20 mouse cellular contexts compared by ENCODE assay signal in the genomic region with DNA sequence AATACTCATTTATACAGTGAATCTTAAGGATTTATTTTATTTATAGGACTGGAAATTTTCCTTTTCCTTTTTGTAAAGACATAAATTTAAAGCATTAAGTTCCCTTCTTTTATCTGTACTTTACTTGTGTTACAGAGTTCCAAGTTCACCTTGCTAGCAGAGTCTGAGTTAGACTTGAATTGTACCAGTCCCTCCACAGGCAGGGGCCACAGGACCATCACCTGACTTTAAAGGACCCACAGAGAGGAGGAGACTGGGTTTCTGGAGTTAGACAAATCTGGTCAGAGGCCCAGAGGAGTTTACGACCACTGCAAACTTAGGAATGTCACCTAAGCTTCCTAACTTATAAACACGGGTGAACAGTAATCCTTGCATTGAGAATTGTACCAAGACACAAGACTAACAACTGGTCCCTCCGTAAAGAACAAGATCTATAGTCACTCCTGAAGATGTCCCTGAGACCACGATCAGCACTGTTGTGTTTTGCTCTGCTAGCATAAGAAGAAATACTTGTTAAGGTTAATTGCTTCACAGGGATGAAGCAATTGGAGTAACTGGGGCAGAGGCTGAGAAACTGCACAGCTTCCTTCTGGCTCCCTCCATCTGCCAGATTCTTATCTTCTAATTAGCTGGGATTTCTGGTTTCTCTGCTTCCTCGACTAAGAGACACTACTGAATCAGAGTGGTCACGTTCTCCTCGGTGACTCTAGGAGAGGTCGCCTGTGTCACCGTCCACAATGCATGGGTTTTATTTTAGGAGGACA.
A peak's percentile ranks its signal among the peaks of the same experiment; 100 is the strongest.
DNase-seq lines count a peak whose midpoint lies in the region; ATAC-seq and TF ChIP-seq lines count a peak whose summit lies in the region.
"Had no signal": no experiment of that assay in that cellular context is flagged by ENCODE, and none has a peak within 500 bp of the region (broad histone marks: within the 10 kb centered on the region; RNA-seq: fewer than 3 reads in every experiment).

No protein-coding gene starts in this region.

- no peak overlapping the region for H3K4me3 ChIP-seq in heart, embryonic 16.5 days (ENCODE audit: low read length)
- no peak overlapping the region for H3K4me3 ChIP-seq in intestine, postnatal 0 days (ENCODE audit: low read depth, low read length)
- H3K4me3 ChIP-seq: erythroblast, embryonic 14.5 days; megakaryocyte, embryonic 14.5 days; midbrain, embryonic 15.5 days; myocyte had no signal

- WGBS in heart, embryonic 16.5 days, result 33% methylated on average over 9 of the region's 9 CpGs
- 18% methylated on average over 9 of the region's 9 CpGs for WGBS in intestine, postnatal 0 days

- no peak overlapping the region for H3K27ac ChIP-seq in heart, embryonic 16.5 days (ENCODE audit: low read length)
- H3K27ac ChIP-seq in intestine, postnatal 0 days (ENCODE audit: low read depth, low read length), result no peak overlapping the region
- H3K27ac ChIP-seq: midbrain, embryonic 15.5 days had no signal

- H3K36me3 ChIP-seq in heart, embryonic 16.5 days (ENCODE audit: control insufficient read depth, insufficient read depth), result no peaks in the 10 kb centered on the region
- no peaks in the 10 kb centered on the region for H3K36me3 ChIP-seq in intestine, postnatal 0 days (ENCODE audit: control insufficient read depth, insufficient read depth)
- H3K36me3 ChIP-seq: midbrain, embryonic 15.5 days had no signal

- no peak for TF ChIP-seq CTCF in brain, embryonic 14.5 days (IDR thresholded peaks at IDR 0.05; ENCODE audit: borderline replicate concordance, extremely low read depth, insufficient read depth, insufficient read length)
- TF ChIP-seq CTCF in intestine, postnatal 0 days (IDR thresholded peaks at IDR 0.05; ENCODE audit: low read depth), result no peak

- no peaks in the 10 kb centered on the region for H3K4me1 ChIP-seq in heart, embryonic 16.5 days (ENCODE audit: control insufficient read depth, insufficient read depth, low read length)
- H3K4me1 ChIP-seq in intestine, postnatal 0 days (replicated peaks; ENCODE audit: control insufficient read depth, insufficient read depth, low read length), result no peaks in the 10 kb centered on the region
- H3K4me1 ChIP-seq: megakaryocyte, embryonic 14.5 days had no signal

- no peak overlapping the region for H3K9ac ChIP-seq in heart, embryonic 16.5 days (ENCODE audit: low read length)
- no peak overlapping the region for H3K9ac ChIP-seq in intestine, postnatal 0 days (ENCODE audit: low read depth, low read length)
- H3K9ac ChIP-seq: midbrain, embryonic 15.5 days had no signal

- H3K9me3 ChIP-seq in heart, embryonic 16.5 days (replicated peaks; ENCODE audit: control insufficient read depth, low read length), result peaks cover under 1% of the 10 kb centered on the region; the same call in 1 of the 2 replicates
- no peaks in the 10 kb centered on the region for H3K9me3 ChIP-seq in intestine, postnatal 0 days (ENCODE audit: control insufficient read depth)
- H3K9me3 ChIP-seq: midbrain, embryonic 15.5 days had no signal

- no peak for DNase-seq in heart, adult 11 months
- DNase-seq in adipocyte (ENCODE audit: low spot score), result peak; percentile 56
- DNase-seq in brain, embryonic 14.5 days (ENCODE audit: low read depth), result peak; percentile 47
- no peak for DNase-seq in gastrocnemius, postnatal 4 days (ENCODE audit: low spot score in 2 of 2)
- no peak for DNase-seq in layer of hippocampus, adult 9-11 months
- DNase-seq: adrenal gland, postnatal 25 days; cerebellum, adult 9-10 months; kidney, postnatal 10 days; layer of hippocampus, postnatal 36 days; liver; lung, postnatal 10 days; right cerebral cortex, postnatal 14 days; spleen, adult 18-20 months had no signal

- no peaks in the 10 kb centered on the region for H3K27me3 ChIP-seq in heart, embryonic 16.5 days (ENCODE audit: control insufficient read depth, insufficient read depth, low read length)
- no peaks in the 10 kb centered on the region for H3K27me3 ChIP-seq in intestine, postnatal 0 days (replicated peaks; ENCODE audit: control insufficient read depth, insufficient read depth, low read length)
- H3K27me3 ChIP-seq: megakaryocyte, embryonic 14.5 days; midbrain, embryonic 15.5 days had no signal

- H3K4me2 ChIP-seq in heart, embryonic 16.5 days (ENCODE audit: low read depth, low read length), result 0 out of 2 replicates have a peak overlapping the region, but pooled peaks have one; percentile 21
- peak overlapping the region; percentile 18; the same call in 1 of the 2 replicates for H3K4me2 ChIP-seq in intestine, postnatal 0 days (replicated peaks; ENCODE audit: low read depth)
- H3K4me2 ChIP-seq: midbrain, embryonic 15.5 days had no signal

- TF ChIP-seq POLR2A in brain, embryonic 14.5 days (IDR thresholded peaks at IDR 0.05; ENCODE audit: borderline replicate concordance, extremely low read depth, insufficient read depth, insufficient read length, poor library complexity, severe bottlenecking), result no peak

- no peak for ATAC-seq in heart, embryonic 16.5 days (replicated peaks; ENCODE audit: extremely low read depth, insufficient read depth, low FRiP score)
- ATAC-seq in intestine, postnatal 0 days, result peak; percentile 59
- ATAC-seq: forebrain, embryonic 14.5 days; midbrain, embryonic 15.5 days had no signal

Comparison
In these comparisons a context has a peak if more than half of its experiments do, and no peak if none do; other contexts are left out.
1. DNase-seq: peak in adipocyte (single experiment) and brain, embryonic 14.5 days (single experiment); none in heart, adult 11 months (single experiment), gastrocnemius, postnatal 4 days (0 of 2) and layer of hippocampus, adult 9-11 months (single experiment).